Mouse (Mus musculus) bone marrow, adult 2 months (tissue): ENCODE measurements around the gene Ist1. TPM values are rescaled to one million over a fixed set of nuclear protein-coding genes. Genes with fewer than 3 reads are reported as not detected.

Experiments
- H3K27ac ChIP-seq: fragments of 200-500 bp; 2 replicates; pipeline ENCODE4 v1.5.1; 2012; ENCODE audit warnings: low read depth, mild to moderate bottlenecking, control low read depth, inconsistent platforms, low read length; ENCODE audit not compliant: control insufficient read depth, poor library complexity, insufficient read depth
- H3K4me1 ChIP-seq: fragments of 200-500 bp; 2 replicates; pipeline ENCODE4 v1.6.1; 2011; ENCODE audit warnings: low read length; ENCODE audit not compliant: control insufficient read depth, insufficient read depth
- H3K4me3 ChIP-seq: fragments of 200-500 bp; replicated peaks from 2 replicates; pipeline ENCODE3; 2011; ENCODE audit warnings: mild to moderate bottlenecking, low read depth, low read length, control low read depth; ENCODE audit not compliant: control insufficient read depth
- CTCF ChIP-seq: fragments of 200-500 bp; IDR thresholded peaks from 2 replicates; pipeline ENCODE4 v1.5.1; 2011; ENCODE audit warnings: low read length, control low read depth; ENCODE audit not compliant: control insufficient read depth, insufficient read depth
- POLR2A ChIP-seq: fragments of 200-500 bp; IDR thresholded peaks from 2 replicates; pipeline ENCODE4 v1.6.1; 2011; ENCODE audit warnings: low read depth, mild to moderate bottlenecking, control low read depth, low read length, borderline replicate concordance; ENCODE audit not compliant: control insufficient read depth
- WGBS: fragments of 180-500 bp; shearing (Covaris S2); methylation state at CpG from one replicate; pipeline ENCODE4 v1.1.7; 2018; 5-methylcytosine and 5-hydroxymethylcytosine counted together
- polyA plus RNA-seq: library from polyadenylated mRNA; stranded (reverse); fragments of >200 nt; gene quantifications from 2 replicates; pipeline ENCODE4 v1.2.4, GENCODE M21; 2011; ENCODE audit warnings: low replicate concordance; ENCODE audit not compliant: missing spikeins, insufficient read depth, insufficient read length

Ist1 gene
- polyA plus RNA-seq, result 45.9 and 55.7 TPM in 2 replicates

DNA sequence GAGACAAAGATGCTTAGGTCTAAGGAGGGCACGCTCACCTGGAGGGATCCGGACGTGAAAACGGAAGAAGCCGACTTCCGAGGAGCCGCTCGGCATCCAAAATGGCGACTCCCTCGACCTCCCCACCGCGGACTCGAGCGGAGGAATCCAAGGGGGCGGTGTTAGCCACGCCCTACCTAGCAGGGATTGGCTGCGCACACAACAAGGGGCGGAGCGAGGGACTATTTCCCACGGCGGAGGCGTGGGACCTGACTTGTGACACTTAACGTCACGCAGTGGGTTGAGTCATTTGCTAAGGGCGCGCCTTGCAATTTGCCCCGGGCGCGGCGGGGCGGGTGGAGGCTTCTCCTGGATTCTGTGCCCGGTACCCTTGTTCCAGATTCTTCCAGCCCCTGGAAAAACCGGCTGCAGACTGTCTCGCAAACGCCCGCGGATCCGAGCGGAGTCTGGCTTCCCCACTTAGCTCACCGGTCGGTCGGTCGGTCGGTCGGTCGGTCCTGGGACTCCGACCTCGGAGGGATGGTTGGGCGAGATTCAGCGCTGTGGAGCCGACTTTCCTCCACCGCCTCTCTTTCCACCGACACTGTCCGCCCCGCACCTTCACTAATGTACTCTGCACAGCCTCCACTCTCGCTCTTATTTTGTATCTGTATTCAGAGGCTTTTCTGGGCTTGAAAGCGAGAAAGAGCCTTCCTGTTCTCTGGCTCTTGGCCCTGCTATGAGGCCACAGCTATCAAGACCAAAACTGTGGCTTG, at the start of gene Ist1:
Gene Ist1, minus strand, starts transcription at position 115 of the 755 bp plus-strand sequence.
- TF ChIP-seq POLR2A (peak; percentile 94), CTCF (peak; percentile 24; the same call in 1 of the 2 replicates)
- peak within 1 kb of the TSS; percentile 73 for H3K27ac ChIP-seq
- WGBS, result under 1% methylated on average over 57 of the region's 57 CpGs
- H3K4me3 ChIP-seq, result peak within 1 kb of the TSS; percentile 96
- peaks cover 6% of the 10 kb centered on the region for H3K4me1 ChIP-seq

DNA sequence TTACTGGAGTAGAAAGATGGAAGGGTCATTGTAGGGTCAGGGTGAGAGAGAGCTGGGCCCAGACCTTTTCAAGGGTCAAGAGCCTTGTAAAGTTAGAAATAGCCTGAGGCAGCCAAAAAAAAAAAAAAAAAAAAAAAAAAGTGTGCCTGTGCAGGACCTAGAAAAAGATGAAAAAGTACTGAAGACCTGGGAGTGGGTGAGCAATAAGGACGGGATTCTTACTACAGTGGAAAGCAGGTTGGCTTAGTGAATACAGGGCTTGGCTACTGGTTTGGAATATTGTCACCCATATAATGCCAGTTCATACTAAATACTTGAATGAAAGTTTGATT, 45.0 kb upstream of the Ist1 start:
- H3K27ac ChIP-seq, result no peak overlapping the region
- no peak for TF ChIP-seq POLR2A
- no peak for TF ChIP-seq CTCF
- 81% methylated on average over 1 of the region's 1 CpGs for WGBS
- H3K4me1 ChIP-seq, result no peaks in the 10 kb centered on the region; the same call in 1 of the 2 replicates
- H3K4me3 ChIP-seq, result no peak overlapping the region

DNA sequence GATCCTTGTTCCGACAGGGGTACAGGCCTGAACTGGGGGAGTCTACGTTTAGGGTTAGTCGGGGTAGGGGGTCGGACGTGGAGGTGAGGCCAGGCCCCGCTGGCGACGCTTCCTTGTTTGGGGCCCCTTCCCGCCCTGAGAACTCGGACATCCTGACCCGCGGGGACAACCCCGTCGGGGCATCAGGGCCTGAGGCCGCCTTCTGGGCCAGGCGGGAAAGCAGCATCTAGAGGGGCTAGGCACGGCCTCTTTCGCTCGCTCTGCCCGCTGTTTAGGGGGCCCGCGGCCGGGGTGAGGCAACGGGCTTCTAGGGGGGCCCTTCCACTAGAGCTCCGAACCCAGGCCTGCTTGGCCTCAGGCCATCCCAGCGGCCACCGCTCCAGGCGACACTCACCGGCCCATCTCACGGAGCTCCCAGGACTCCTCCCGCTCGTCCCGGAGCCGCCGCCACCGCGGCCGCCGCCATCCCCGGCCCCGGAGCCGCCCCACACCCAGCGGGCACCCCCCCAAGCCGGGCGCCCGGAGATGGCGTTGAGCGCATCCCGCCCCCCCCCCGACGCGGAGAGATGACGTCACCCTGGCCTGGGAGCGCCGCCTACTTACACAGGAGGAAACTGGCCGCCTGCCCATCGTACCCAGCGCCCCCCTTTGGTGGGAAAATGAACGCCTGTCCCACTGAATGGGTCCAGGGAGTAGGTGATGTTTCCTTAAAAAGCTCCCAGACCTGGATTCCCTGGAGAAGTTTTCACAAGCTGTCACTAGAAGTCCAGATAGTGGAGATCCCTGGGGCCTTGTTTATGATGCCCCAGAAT, 44.4 kb upstream of the Ist1 start, which contains the start of gene Atxn1l:
Gene Atxn1l, minus strand, starts transcription at position 503 of the 812 bp plus-strand sequence.
- no peaks in the 10 kb centered on the region; the same call in 1 of the 2 replicates for H3K4me1 ChIP-seq
- H3K4me3 ChIP-seq, result peak within 1 kb of the TSS; percentile 80
- WGBS, result under 1% methylated on average over 59 of the region's 59 CpGs
- TF ChIP-seq POLR2A (peak; percentile 10; the same call in 1 of the 2 replicates), CTCF (peak; percentile 62)
- peak within 1 kb of the TSS; percentile 37 for H3K27ac ChIP-seq

DNA sequence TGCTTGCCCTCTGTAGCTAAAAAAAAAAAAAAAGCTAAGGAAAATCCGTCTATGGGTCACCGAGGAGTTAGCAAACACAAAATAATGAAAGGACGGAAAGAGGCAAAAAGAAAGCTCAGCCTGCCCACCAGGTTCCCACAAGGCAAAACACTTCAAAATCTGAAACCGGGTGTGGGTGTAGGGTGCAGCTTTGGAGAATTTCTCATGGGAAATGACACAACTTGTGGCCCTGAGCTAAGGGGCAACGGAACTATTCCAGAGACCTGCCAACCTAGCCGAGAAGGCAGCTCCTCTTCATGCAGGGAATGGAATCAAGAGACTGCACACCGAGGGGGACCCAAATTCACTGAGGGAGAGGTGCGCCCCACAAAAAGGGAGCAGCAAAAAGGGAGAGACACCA, 43.8 kb upstream of the Ist1 start:
- TF ChIP-seq POLR2A (no peak), CTCF (no peak)
- 3% methylated on average over 8 of the region's 8 CpGs for WGBS
- H3K4me3 ChIP-seq, result peak overlapping the region; percentile 80

DNA sequence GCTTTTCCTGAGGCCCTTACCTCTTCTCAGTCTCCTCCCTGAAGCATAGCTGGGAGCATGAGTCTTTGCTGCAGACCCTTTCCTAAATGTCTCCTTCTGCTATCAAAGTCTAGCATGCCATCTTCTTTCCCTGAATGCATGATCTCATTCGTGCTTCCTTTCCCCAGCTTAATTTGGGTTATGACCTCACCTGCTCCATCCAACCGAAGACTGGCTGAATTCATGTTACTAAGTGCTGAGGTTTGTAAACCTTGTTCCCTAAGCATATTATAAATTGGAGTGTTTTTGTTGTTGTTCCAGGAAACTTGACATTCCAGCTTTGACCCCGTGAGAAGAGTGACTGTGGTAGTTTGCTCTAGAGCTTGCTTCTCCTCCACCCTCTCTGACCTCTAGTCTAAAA, 41.0 kb upstream of the Ist1 start:
- H3K4me1 ChIP-seq, result no peaks in the 10 kb centered on the region; the same call in 1 of the 2 replicates
- 88% methylated on average over 3 of the region's 3 CpGs for WGBS
- H3K27ac ChIP-seq, result no peak overlapping the region
- no peak overlapping the region for H3K4me3 ChIP-seq
- TF ChIP-seq POLR2A, result no peak
- no peak for TF ChIP-seq CTCF

More for the DNA sequence above, 43.8 kb upstream of the Ist1 start:
- H3K4me1 ChIP-seq, result no peaks in the 10 kb centered on the region; the same call in 1 of the 2 replicates
- H3K27ac ChIP-seq, result no peak overlapping the region

DNA sequence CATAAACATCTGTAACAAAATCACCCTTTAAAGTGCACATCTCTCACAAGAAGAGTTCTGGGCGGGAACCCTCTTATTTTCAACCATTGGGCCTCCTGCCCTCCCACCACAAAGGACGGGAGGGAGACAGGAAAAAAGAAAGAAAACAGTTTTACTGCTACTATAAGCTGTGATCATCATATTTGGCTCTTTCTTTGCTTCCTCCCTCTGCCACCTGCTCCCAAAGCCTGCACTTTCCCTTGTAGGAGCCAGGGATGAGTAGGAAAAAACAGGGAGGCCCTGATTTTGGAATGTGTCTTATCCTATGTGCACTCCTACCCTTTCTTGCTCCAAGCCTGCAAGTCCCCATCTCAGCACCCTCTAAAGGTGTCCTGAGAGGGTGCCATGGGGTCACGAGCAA, 38.0 kb upstream of the Ist1 start:
- TF ChIP-seq POLR2A, result no peak
- no peak for TF ChIP-seq CTCF
- Histone ChIP-seq H3K4me1 (no peaks in the 10 kb centered on the region), H3K27ac (no peak overlapping the region), H3K4me3 (no peak overlapping the region)
- 74% methylated on average over 3 of the region's 3 CpGs for WGBS

DNA sequence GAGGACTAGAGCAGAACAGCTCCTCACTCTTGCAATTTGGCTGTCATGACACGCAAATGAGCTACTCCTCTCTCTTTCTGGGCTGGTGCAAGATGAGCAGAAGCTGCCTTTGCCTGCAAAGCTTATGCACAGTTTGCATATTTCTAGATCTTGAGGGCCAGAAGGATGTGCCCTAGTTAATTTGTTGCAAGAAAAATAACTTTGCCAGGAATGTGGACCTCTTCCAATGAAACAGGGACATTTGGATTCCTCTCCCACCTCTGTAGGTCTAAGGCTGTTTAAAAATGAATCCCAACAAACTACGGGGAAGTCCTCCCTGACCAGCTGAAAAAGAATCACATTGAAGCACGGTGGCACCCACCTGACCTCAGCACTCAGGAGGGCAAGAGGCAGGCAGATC, 32.0 kb upstream of the Ist1 start:
- Histone ChIP-seq H3K27ac (no peak overlapping the region), H3K4me3 (no peak overlapping the region), H3K4me1 (no peaks in the 10 kb centered on the region)
- TF ChIP-seq POLR2A (no peak), CTCF (no peak)
- WGBS, result 89% methylated on average over 3 of the region's 3 CpGs

DNA sequence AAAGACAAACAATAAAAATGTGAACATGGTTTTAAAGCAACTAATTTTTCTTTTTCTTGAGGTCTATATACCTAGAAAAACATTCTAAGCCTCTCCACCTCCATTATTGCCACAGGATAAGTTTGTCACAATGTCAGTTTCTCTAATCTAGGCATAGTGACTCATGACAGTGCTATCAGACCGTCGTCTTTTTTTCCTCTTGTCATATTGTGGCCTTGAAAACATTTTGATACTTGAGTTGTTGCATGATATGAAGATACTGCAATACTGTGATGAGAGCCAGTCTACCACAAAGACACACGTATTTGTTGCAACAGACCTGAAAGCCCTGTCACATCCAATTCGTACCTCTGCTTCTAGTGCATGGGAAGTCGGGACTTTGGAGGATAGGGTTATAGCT, 21.9 kb upstream of the Ist1 start:
- no peak overlapping the region for H3K27ac ChIP-seq
- WGBS, result 74% methylated on average over 5 of the region's 5 CpGs
- H3K4me1 ChIP-seq, result no peaks in the 10 kb centered on the region
- no peak overlapping the region for H3K4me3 ChIP-seq
- TF ChIP-seq POLR2A (no peak), CTCF (no peak)
